Mouse (Mus musculus): ENCODE results near the gene Coro2a.

The Coro2a gene

GRCm38 (mm10) chr4:46529722-46530121 lies 72.3 kb downstream of the Coro2a start:
- no peak for DNase-seq (ENCODE audit: low read depth, low spot score)

GRCm38 (mm10) chr4:46527558-46527926 lies 74.5 kb downstream of the Coro2a start:
- peak; percentile 52 for DNase-seq (ENCODE audit: low read depth, low spot score)

- peak; percentile 75 for DNase-seq (ENCODE audit: low read depth, low spot score)
Measured at GRCm38 (mm10) chr4:46526798-46527557, 75.0 kb downstream of the Coro2a start.

- peak; percentile 61 for DNase-seq (ENCODE audit: low read depth, low spot score)
Measured at GRCm38 (mm10) chr4:46526226-46526625, 75.8 kb downstream of the Coro2a start.

- DNase-seq (ENCODE audit: low read depth, low spot score), result no peak
Measured at GRCm38 (mm10) chr4:46523324-46523723, 78.7 kb downstream of the Coro2a start.

- DNase-seq (ENCODE audit: low read depth, low spot score), result no peak
Measured at GRCm38 (mm10) chr4:46521457-46521856, 80.5 kb downstream of the Coro2a start.

GRCm38 (mm10) chr4:46520491-46520890 lies 81.5 kb downstream of the Coro2a start:
- no peak for DNase-seq (ENCODE audit: low read depth, low spot score)

- peak; percentile 93 for DNase-seq (ENCODE audit: low read depth, low spot score)
Measured at GRCm38 (mm10) chr4:46507736-46508460, 94.1 kb downstream of the Coro2a start.

- DNase-seq (ENCODE audit: low read depth, low spot score), result peak; percentile 93
Measured at GRCm38 (mm10) chr4:46506801-46507610, 95.0 kb downstream of the Coro2a start.

GRCm38 (mm10) chr4:46505361-46506057 lies 96.5 kb downstream of the Coro2a start:
- no peak for DNase-seq (ENCODE audit: low read depth, low spot score)

GRCm38 (mm10) chr4:46503881-46504280 lies 98.1 kb downstream of the Coro2a start:
- no peak for DNase-seq (ENCODE audit: low read depth, low spot score)

GRCm38 (mm10) chr4:46502606-46503502 lies 99.1 kb downstream of the Coro2a start:
- no peak for DNase-seq (ENCODE audit: low read depth, low spot score)

- peak; percentile 73 for DNase-seq (ENCODE audit: low read depth, low spot score)
Measured at GRCm38 (mm10) chr4:46498976-46499375, 103.0 kb downstream of the Coro2a start.

GRCm38 (mm10) chr4:46498511-46498910 lies 103.5 kb downstream of the Coro2a start:
- no peak for DNase-seq (ENCODE audit: low read depth, low spot score)

GRCm38 (mm10) chr4:46497286-46497892 lies 104.6 kb downstream of the Coro2a start:
- peak; percentile 90 for DNase-seq (ENCODE audit: low read depth, low spot score)

GRCm38 (mm10) chr4:46495543-46495942 lies 106.5 kb downstream of the Coro2a start:
- DNase-seq (ENCODE audit: low read depth, low spot score), result no peak

GRCm38 (mm10) chr4:46493071-46493470 lies 108.9 kb downstream of the Coro2a start:
- DNase-seq (ENCODE audit: low read depth, low spot score), result no peak

GRCm38 (mm10) chr4:46489028-46489925 lies 112.7 kb downstream of the Coro2a start, which contains the start of gene Nans:
Gene Nans, plus strand, starts transcription at chr4:46489248.
- DNase-seq (ENCODE audit: low read depth, low spot score), result peak; percentile 98

GRCm38 (mm10) chr4:46487348-46487747 lies 114.7 kb downstream of the Coro2a start:
- DNase-seq (ENCODE audit: low read depth, low spot score), result no peak

All from CD4-positive, CD25-positive, alpha-beta regulatory T cell, adult 2 months (primary cell).